Comparison of ENCODE assay signal across 9 mouse cellular contexts in the genomic region with DNA sequence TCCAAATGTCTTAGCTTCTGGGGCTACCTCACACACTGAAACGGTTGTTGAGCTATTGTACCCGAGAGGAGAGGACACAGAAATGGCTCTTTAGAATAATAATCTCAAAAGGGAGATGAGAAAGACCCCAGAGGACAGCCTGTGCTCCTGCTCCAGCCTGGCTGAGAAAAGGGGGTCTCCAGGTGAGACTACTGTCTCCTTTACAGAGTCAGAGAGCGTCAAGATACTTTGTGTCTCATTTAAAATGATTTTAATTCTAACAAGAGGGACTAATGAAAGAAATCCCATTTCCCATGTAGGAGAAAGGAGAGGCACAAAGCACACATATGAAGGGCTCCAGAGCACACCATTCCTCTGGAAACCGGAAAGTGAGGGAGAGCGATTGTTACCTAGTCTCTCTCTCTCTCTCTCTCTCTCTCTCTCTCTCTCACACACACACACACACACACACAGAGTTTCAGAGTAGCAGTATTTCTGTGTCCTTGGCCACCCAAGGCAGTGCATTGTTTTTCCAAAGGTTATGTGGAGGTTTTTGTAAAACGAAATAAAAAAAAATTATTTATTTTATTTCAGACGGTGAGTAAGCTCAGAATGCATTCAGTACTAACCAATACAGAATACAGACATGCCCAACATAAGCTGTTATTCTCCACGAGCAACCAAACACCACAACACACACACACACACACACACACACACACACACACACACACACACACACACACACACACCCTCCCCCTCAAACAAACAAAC.
A peak's percentile ranks its signal among the peaks of the same experiment; 100 is the strongest.
DNase-seq lines count a peak whose midpoint lies in the region; ATAC-seq and TF ChIP-seq lines count a peak whose summit lies in the region.
"Had no signal": no experiment of that assay in that cellular context is flagged by ENCODE, and none has a peak within 500 bp of the region (broad histone marks: within the 10 kb centered on the region; RNA-seq: fewer than 3 reads in every experiment).

No protein-coding gene starts in this region.

- H3K27me3 ChIP-seq in kidney, embryonic 15.5 days: no peaks in the 10 kb centered on the region
- H3K27me3 ChIP-seq in forebrain, embryonic 16.5 days (replicated peaks; ENCODE audit: control insufficient read depth, insufficient read depth, low read length): no peaks in the 10 kb centered on the region
- no peaks in the 10 kb centered on the region for H3K27me3 ChIP-seq in midbrain, embryonic 11.5 days (ENCODE audit: control insufficient read depth, insufficient read depth, low read length)
- H3K27me3 ChIP-seq in thymus, adult 2 months (ENCODE audit: control insufficient read depth, insufficient read depth, low read length): no peaks in the 10 kb centered on the region

- 0 out of 2 replicates have a peak, but pooled peaks have one; percentile 44 for TF ChIP-seq POLR2A in cortical plate, adult 2 months (IDR thresholded peaks at IDR 0.05; ENCODE audit: extremely low read depth, insufficient read depth, low read length)
- no peak for TF ChIP-seq POLR2A in thymus, adult 2 months (IDR thresholded peaks at IDR 0.05; ENCODE audit: control insufficient read depth, extremely low read depth, insufficient read depth, low read length, poor library complexity)

- H3K9ac ChIP-seq in kidney, embryonic 15.5 days: no peak overlapping the region
- peak overlapping the region; percentile 93 for H3K9ac ChIP-seq in forebrain, embryonic 16.5 days (replicated peaks; ENCODE audit: low read depth, low read length)
- peak overlapping the region; percentile 73 for H3K9ac ChIP-seq in midbrain, embryonic 11.5 days (ENCODE audit: low read length)

- no peak for ATAC-seq in kidney, embryonic 15.5 days (replicated peaks; ENCODE audit: low FRiP score)
- ATAC-seq in forebrain, embryonic 16.5 days: peak; percentile 26
- no peak for ATAC-seq in midbrain, embryonic 11.5 days (ENCODE audit: low FRiP score)

- peaks cover 44% of the 10 kb centered on the region for H3K4me1 ChIP-seq in kidney, embryonic 15.5 days
- H3K4me1 ChIP-seq in cortical plate, adult 2 months (ENCODE audit: control insufficient read depth, insufficient read depth, low read length): peaks cover 2% of the 10 kb centered on the region; the same call in 1 of the 2 replicates
- peaks cover 39% of the 10 kb centered on the region for H3K4me1 ChIP-seq in forebrain, embryonic 16.5 days (replicated peaks; ENCODE audit: control insufficient read depth, insufficient read depth, low read length)
- H3K4me1 ChIP-seq in midbrain, embryonic 11.5 days (ENCODE audit: control insufficient read depth, insufficient read depth, low read length): peaks cover 48% of the 10 kb centered on the region
- H3K4me1 ChIP-seq in thymus, adult 2 months (replicated peaks; ENCODE audit: control insufficient read depth, insufficient read depth, low read length): no peaks in the 10 kb centered on the region

- no peaks in the 10 kb centered on the region for H3K9me3 ChIP-seq in kidney, embryonic 15.5 days (replicated peaks)
- no peaks in the 10 kb centered on the region for H3K9me3 ChIP-seq in forebrain, embryonic 16.5 days (ENCODE audit: control insufficient read depth, low read length)
- no peaks in the 10 kb centered on the region for H3K9me3 ChIP-seq in midbrain, embryonic 11.5 days (ENCODE audit: control insufficient read depth, low read length)

- peak overlapping the region; percentile 85 for H3K27ac ChIP-seq in kidney, embryonic 15.5 days
- H3K27ac ChIP-seq in cortical plate, adult 2 months (ENCODE audit: insufficient read depth, low read length): peak overlapping the region; percentile 95
- peak overlapping the region; percentile 100 for H3K27ac ChIP-seq in forebrain, embryonic 16.5 days (ENCODE audit: low read length)
- peak overlapping the region; percentile 97 for H3K27ac ChIP-seq in midbrain, embryonic 11.5 days (ENCODE audit: low read depth, low read length)
- H3K27ac ChIP-seq in thymus, adult 2 months (ENCODE audit: control insufficient read depth, insufficient read depth, low read length): no peak overlapping the region

- no peaks in the 10 kb centered on the region for H3K36me3 ChIP-seq in kidney, embryonic 15.5 days
- no peaks in the 10 kb centered on the region for H3K36me3 ChIP-seq in forebrain, embryonic 16.5 days (ENCODE audit: control insufficient read depth, insufficient read depth)
- no peaks in the 10 kb centered on the region for H3K36me3 ChIP-seq in midbrain, embryonic 11.5 days (ENCODE audit: control insufficient read depth, insufficient read depth, low read length)
- no peaks in the 10 kb centered on the region for H3K36me3 ChIP-seq in thymus, adult 2 months (ENCODE audit: control insufficient read depth, insufficient read depth, low read length)

- WGBS in kidney, embryonic 15.5 days: 45% methylated on average over 8 of the region's 8 CpGs
- WGBS in forebrain, embryonic 16.5 days: 9% methylated on average over 8 of the region's 8 CpGs
- WGBS in midbrain, embryonic 11.5 days: 28% methylated on average over 8 of the region's 8 CpGs
- WGBS in thymus, adult 2 months: 55% methylated on average over 8 of the region's 8 CpGs

- TF ChIP-seq CTCF in cortical plate, adult 2 months (IDR thresholded peaks at IDR 0.05; ENCODE audit: extremely low read depth, insufficient read depth, low read length): no peak
- TF ChIP-seq CTCF in thymus, adult 2 months (IDR thresholded peaks at IDR 0.05; ENCODE audit: borderline replicate concordance, control insufficient read depth, extremely low read depth, insufficient read depth, low read length, poor library complexity): no peak

- no peak overlapping the region; the same call in 1 of the 2 replicates for H3K4me3 ChIP-seq in kidney, embryonic 15.5 days (replicated peaks)
- H3K4me3 ChIP-seq in cortical plate, adult 2 months (ENCODE audit: insufficient read depth, low read length): peak overlapping the region; percentile 52
- peak overlapping the region; percentile 62 for H3K4me3 ChIP-seq in forebrain, embryonic 16.5 days (replicated peaks; ENCODE audit: low read length)
- peak overlapping the region; percentile 31 for H3K4me3 ChIP-seq in midbrain, embryonic 11.5 days (ENCODE audit: low read depth, low read length)
- H3K4me3 ChIP-seq in thymus, adult 2 months (ENCODE audit: control insufficient read depth, insufficient read depth, low read length): no peak overlapping the region

- no peak for DNase-seq in kidney, adult 9 months
- peak; percentile 92 for DNase-seq in midbrain, embryonic 11.5 days (ENCODE audit: low spot score, missing footprints)
- DNase-seq in spleen, postnatal 14 days (ENCODE audit: low spot score in 2 of 2): no peak
- no peak for DNase-seq in thymus, adult 2 months
- no peak for DNase-seq in urinary bladder, postnatal 10 days (ENCODE audit: low spot score)
- DNase-seq: lung, adult 18-20 months had no signal

- peak overlapping the region; percentile 72 for H3K4me2 ChIP-seq in kidney, embryonic 15.5 days
- H3K4me2 ChIP-seq in forebrain, embryonic 16.5 days (ENCODE audit: low read length): peak overlapping the region; percentile 56
- peak overlapping the region; percentile 70 for H3K4me2 ChIP-seq in midbrain, embryonic 11.5 days

Comparison
In these comparisons a context has a peak if more than half of its experiments do, and no peak if none do; other contexts are left out.
1. H3K4me3 ChIP-seq: peak in cortical plate, adult 2 months (single experiment), forebrain, embryonic 16.5 days (single experiment) and midbrain, embryonic 11.5 days (single experiment); none in kidney, embryonic 15.5 days (single experiment) and thymus, adult 2 months (single experiment).
2. Peak in every context shown above with its lines, with median percentiles within 50 percentile points of each other: H3K4me2 ChIP-seq.